Mouse (Mus musculus): ENCODE results near the gene Ghrhr. TPM values are rescaled to one million over a fixed set of nuclear protein-coding genes. Genes with fewer than 3 reads are reported as not detected.
A peak's percentile ranks its signal among the peaks of the same experiment; 100 is the strongest.

Ghrhr gene
- polyA plus RNA-seq, 1 experiment from 2014 or later = not detected

GRCm38 (mm10) chr6:55403411-55404309 lies 27.6 kb downstream of the Ghrhr start:
- Histone ChIP-seq H3K4me1 (replicated peaks) (peaks cover 29% of the 10 kb centered on the region), H3K4me3 (no peak overlapping the region), H3K27me3 (0 out of 2 replicates have a peak, but pooled peaks cover 3% of the 10 kb centered on the region), H3K36me3 (no peaks in the 10 kb centered on the region), H3K9me3 (no peaks in the 10 kb centered on the region), H3K27ac (no peak overlapping the region), H3K4me2 (no peak overlapping the region), H3K9ac (no peak overlapping the region)
- 83% methylated on average over 9 of the region's 9 CpGs for WGBS
- no peak for ATAC-seq (ENCODE audit: low FRiP score)

- Histone ChIP-seq H3K4me3 (no peak overlapping the region), H3K27ac (no peak overlapping the region), H3K9me3 (no peaks in the 10 kb centered on the region), H3K4me1 (replicated peaks) (peaks cover 20% of the 10 kb centered on the region), H3K4me2 (no peak overlapping the region), H3K36me3 (no peaks in the 10 kb centered on the region), H3K27me3 (0 out of 2 replicates have a peak, but pooled peaks cover 3% of the 10 kb centered on the region), H3K9ac (no peak overlapping the region)
- no peak for ATAC-seq (ENCODE audit: low FRiP score)
- 82% methylated on average over 5 of the region's 5 CpGs for WGBS
Measured at GRCm38 (mm10) chr6:55404421-55404990, 28.4 kb downstream of the Ghrhr start.

- no peaks in the 10 kb centered on the region for H3K9me3 ChIP-seq
- H3K4me1 ChIP-seq (replicated peaks) = peaks cover 21% of the 10 kb centered on the region
- H3K36me3 ChIP-seq = no peaks in the 10 kb centered on the region
- WGBS = 81% methylated on average over 4 of the region's 4 CpGs
- H3K4me2 ChIP-seq = no peak overlapping the region
- 0 out of 2 replicates have a peak, but pooled peaks cover 2% of the 10 kb centered on the region for H3K27me3 ChIP-seq
- no peak overlapping the region for H3K9ac ChIP-seq
- H3K4me3 ChIP-seq = no peak overlapping the region
- no peak overlapping the region for H3K27ac ChIP-seq
- no peak for ATAC-seq (ENCODE audit: low FRiP score)
Measured at GRCm38 (mm10) chr6:55407345-55407744, 31.2 kb downstream of the Ghrhr start.

GRCm38 (mm10) chr6:55410119-55410775 lies 34.2 kb downstream of the Ghrhr start:
- ATAC-seq (ENCODE audit: low FRiP score) = peak; percentile 53; the same call in 1 of the 2 replicates
- Histone ChIP-seq H3K9ac (no peak overlapping the region), H3K4me3 (no peak overlapping the region), H3K36me3 (no peaks in the 10 kb centered on the region), H3K4me1 (replicated peaks) (peaks cover 19% of the 10 kb centered on the region), H3K27ac (peak overlapping the region; percentile 55), H3K9me3 (no peaks in the 10 kb centered on the region), H3K4me2 (no peak overlapping the region), H3K27me3 (no peaks in the 10 kb centered on the region)
- WGBS = 36% methylated on average over 7 of the region's 7 CpGs

GRCm38 (mm10) chr6:55410977-55411376 lies 34.9 kb downstream of the Ghrhr start:
- Histone ChIP-seq H3K36me3 (no peaks in the 10 kb centered on the region), H3K4me1 (replicated peaks) (peaks cover 24% of the 10 kb centered on the region)

GRCm38 (mm10) chr6:55416202-55416601 lies 40.1 kb downstream of the Ghrhr start:
- peaks cover 23% of the 10 kb centered on the region for H3K4me1 ChIP-seq (replicated peaks)
- H3K27me3 ChIP-seq = no peaks in the 10 kb centered on the region
- H3K36me3 ChIP-seq = no peaks in the 10 kb centered on the region
- ATAC-seq (ENCODE audit: low FRiP score) = no peak
- no peak overlapping the region for H3K4me3 ChIP-seq
- 44% methylated on average over 5 of the region's 5 CpGs for WGBS
- no peak overlapping the region for H3K27ac ChIP-seq
- no peak overlapping the region for H3K9ac ChIP-seq
- no peaks in the 10 kb centered on the region for H3K9me3 ChIP-seq
- H3K4me2 ChIP-seq = no peak overlapping the region

More at GRCm38 (mm10) chr6:55410977-55411376, 34.9 kb downstream of the Ghrhr start:
- Histone ChIP-seq H3K27me3 (no peaks in the 10 kb centered on the region), H3K9ac (no peak overlapping the region), H3K9me3 (no peaks in the 10 kb centered on the region), H3K4me3 (no peak overlapping the region), H3K27ac (no peak overlapping the region), H3K4me2 (no peak overlapping the region)
- WGBS = 81% methylated on average over 5 of the region's 5 CpGs
- no peak for ATAC-seq (ENCODE audit: low FRiP score)

GRCm38 (mm10) chr6:55418746-55419410 lies 42.8 kb downstream of the Ghrhr start:
- H3K36me3 ChIP-seq = no peaks in the 10 kb centered on the region
- peaks cover 7% of the 10 kb centered on the region; the same call in 1 of the 2 replicates for H3K27me3 ChIP-seq
- H3K4me1 ChIP-seq (replicated peaks) = peaks cover 31% of the 10 kb centered on the region
- no peak overlapping the region for H3K4me2 ChIP-seq
- H3K9ac ChIP-seq = no peak overlapping the region
- ATAC-seq (ENCODE audit: low FRiP score) = no peak
- WGBS = 67% methylated on average over 2 of the region's 2 CpGs
- no peaks in the 10 kb centered on the region for H3K9me3 ChIP-seq
- no peak overlapping the region for H3K4me3 ChIP-seq
- H3K27ac ChIP-seq = no peak overlapping the region

GRCm38 (mm10) chr6:55420411-55420810 lies 44.3 kb downstream of the Ghrhr start:
- H3K27ac ChIP-seq = peak overlapping the region; percentile 79; the same call in 1 of the 2 replicates
- H3K4me3 ChIP-seq = no peak overlapping the region
- H3K4me1 ChIP-seq (replicated peaks) = peaks cover 31% of the 10 kb centered on the region
- 79% methylated on average over 3 of the region's 3 CpGs for WGBS
- H3K4me2 ChIP-seq = no peak overlapping the region
- H3K9ac ChIP-seq = no peak overlapping the region
- peaks cover 7% of the 10 kb centered on the region; the same call in 1 of the 2 replicates for H3K27me3 ChIP-seq
- 0 out of 2 replicates have a peak, but pooled peaks have one; percentile 18 for ATAC-seq (ENCODE audit: low FRiP score)
- no peaks in the 10 kb centered on the region for H3K9me3 ChIP-seq
- no peaks in the 10 kb centered on the region for H3K36me3 ChIP-seq

- ATAC-seq (ENCODE audit: low FRiP score) = peak; percentile 77
- Histone ChIP-seq H3K4me1 (replicated peaks) (peaks cover 26% of the 10 kb centered on the region), H3K4me3 (no peak overlapping the region), H3K4me2 (no peak overlapping the region), H3K9ac (no peak overlapping the region), H3K9me3 (no peaks in the 10 kb centered on the region), H3K27ac (peak overlapping the region; percentile 79), H3K36me3 (no peaks in the 10 kb centered on the region), H3K27me3 (peaks cover 7% of the 10 kb centered on the region; the same call in 1 of the 2 replicates)
- WGBS = 21% methylated on average over 1 of the region's 1 CpGs
Measured at GRCm38 (mm10) chr6:55420869-55421361, 44.8 kb downstream of the Ghrhr start.

- no peaks in the 10 kb centered on the region for H3K36me3 ChIP-seq
- peaks cover 31% of the 10 kb centered on the region for H3K4me1 ChIP-seq (replicated peaks)
- no peaks in the 10 kb centered on the region for H3K27me3 ChIP-seq
- no peak overlapping the region for H3K9ac ChIP-seq
- no peak overlapping the region for H3K4me2 ChIP-seq
- no peak overlapping the region for H3K27ac ChIP-seq
- ATAC-seq (ENCODE audit: low FRiP score) = no peak
- H3K9me3 ChIP-seq = no peaks in the 10 kb centered on the region
- no peak overlapping the region for H3K4me3 ChIP-seq
Measured at GRCm38 (mm10) chr6:55432121-55432520, 56.0 kb downstream of the Ghrhr start.

GRCm38 (mm10) chr6:55434360-55434759 lies 58.3 kb downstream of the Ghrhr start:
- 0 out of 2 replicates have a peak overlapping the region, but pooled peaks have one; percentile 24 for H3K9ac ChIP-seq
- 7% methylated on average over 3 of the region's 3 CpGs for WGBS

More at GRCm38 (mm10) chr6:55434360-55434759, 58.3 kb downstream of the Ghrhr start:
- Histone ChIP-seq H3K36me3 (no peaks in the 10 kb centered on the region), H3K9me3 (no peaks in the 10 kb centered on the region), H3K27me3 (no peaks in the 10 kb centered on the region), H3K4me3 (no peak overlapping the region), H3K4me2 (no peak overlapping the region), H3K27ac (peak overlapping the region; percentile 80), H3K4me1 (replicated peaks) (peaks cover 35% of the 10 kb centered on the region)
- peak; percentile 64 for ATAC-seq (ENCODE audit: low FRiP score)
